Mouse (Mus musculus): Measurements from ENCODE around the gene Sat2.

The Sat2 gene

DNA sequence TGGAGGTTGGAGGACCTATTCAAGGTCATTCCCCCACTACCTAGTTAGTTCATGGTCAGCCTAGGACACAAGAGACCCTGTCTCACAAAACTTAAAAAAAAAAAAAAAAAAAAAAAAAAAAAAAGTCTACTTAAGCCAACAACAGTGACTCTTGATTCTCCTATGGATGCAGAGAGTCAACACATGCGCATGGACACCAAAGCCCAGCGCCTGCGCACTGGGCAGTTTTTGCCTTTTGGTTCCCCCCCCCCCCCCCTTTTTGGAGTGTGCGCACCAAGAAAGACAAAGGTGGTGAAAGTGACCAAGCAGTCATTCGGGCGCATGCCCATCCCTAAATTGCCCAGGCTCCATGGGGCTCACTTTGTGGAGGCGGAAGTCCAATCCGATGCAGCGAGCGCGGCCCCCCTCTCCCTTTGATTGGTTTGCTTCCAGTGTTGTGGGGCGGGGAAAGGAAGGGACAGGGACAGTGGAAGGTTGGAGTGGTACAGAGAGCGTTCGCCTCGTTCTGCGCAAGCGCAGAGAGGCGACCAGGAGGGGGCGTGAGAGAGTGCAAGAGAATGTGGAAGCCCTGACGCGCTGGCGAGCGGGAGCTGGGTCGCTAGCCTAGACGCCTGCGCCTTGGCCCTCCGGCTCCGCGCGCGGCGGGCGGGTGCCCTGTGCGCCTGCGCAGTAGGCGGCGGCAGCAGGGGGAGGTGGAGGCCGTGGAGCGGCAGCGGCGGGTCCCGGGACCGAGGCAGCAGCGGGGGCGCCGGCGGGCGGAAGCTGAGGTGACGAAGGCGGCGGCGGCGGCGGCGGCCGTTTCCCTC is 10.7 kb downstream of the Sat2 start, which contains the start of gene Fxr2:
Gene Fxr2 (plus strand): TSS at position 707 of the 806 bp plus-strand sequence.
- DNase-seq (ENCODE audit: low read depth, low spot score), result peak; percentile 100

GRCm38 (mm10) chr11:69633128-69633866 is 11.5 kb downstream of the Sat2 start:
- DNase-seq (ENCODE audit: low read depth, low spot score), result peak; percentile 79

- no peak for DNase-seq (ENCODE audit: low read depth, low spot score)
Measured at GRCm38 (mm10) chr11:69635471-69635870, 13.6 kb downstream of the Sat2 start.

GRCm38 (mm10) chr11:69645860-69646259 is 24.0 kb downstream of the Sat2 start:
- no peak for DNase-seq (ENCODE audit: low read depth, low spot score)

- no peak for DNase-seq (ENCODE audit: low read depth, low spot score)
Measured at GRCm38 (mm10) chr11:69653399-69653798, 31.6 kb downstream of the Sat2 start.

GRCm38 (mm10) chr11:69654760-69655159 is 32.9 kb downstream of the Sat2 start:
- DNase-seq (ENCODE audit: low read depth, low spot score), result peak; percentile 88

DNA sequence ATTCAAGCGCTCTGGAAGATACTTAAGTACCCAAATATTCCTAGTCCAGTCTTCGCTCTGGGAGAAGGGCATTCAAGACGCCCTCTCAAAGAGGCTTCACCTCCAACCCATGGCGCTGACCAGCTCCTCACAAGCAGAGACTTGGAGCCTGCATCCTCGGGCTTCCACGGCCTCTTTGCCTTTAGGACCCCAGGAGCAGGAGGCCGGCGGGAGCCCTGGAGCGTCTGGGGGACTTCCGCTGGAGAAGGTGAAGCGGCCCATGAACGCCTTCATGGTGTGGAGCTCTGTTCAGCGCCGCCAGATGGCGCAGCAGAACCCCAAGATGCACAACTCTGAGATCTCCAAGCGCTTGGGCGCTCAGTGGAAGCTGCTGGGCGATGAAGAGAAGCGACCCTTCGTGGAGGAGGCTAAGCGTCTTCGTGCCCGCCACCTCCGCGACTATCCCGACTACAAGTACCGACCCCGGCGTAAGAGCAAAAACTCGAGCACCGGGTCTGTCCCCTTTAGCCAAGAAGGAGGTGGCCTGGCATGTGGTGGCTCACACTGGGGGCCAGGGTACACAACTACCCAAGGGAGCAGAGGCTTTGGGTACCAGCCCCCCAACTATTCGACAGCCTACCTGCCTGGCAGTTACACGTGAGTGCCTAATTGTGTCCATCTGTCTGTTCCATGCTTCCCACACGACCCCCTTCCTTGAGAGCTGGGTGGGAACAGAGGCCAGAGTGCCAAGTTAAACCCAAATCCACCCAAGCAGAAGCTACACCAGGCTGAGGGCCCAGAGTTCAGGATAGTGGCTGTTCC is 33.6 kb downstream of the Sat2 start, which contains the start of gene Sox15:
Gene Sox15 (plus strand): TSS at position 51 of the 801 bp plus-strand sequence.
- peak; percentile 93 for DNase-seq (ENCODE audit: low read depth, low spot score)

DNA sequence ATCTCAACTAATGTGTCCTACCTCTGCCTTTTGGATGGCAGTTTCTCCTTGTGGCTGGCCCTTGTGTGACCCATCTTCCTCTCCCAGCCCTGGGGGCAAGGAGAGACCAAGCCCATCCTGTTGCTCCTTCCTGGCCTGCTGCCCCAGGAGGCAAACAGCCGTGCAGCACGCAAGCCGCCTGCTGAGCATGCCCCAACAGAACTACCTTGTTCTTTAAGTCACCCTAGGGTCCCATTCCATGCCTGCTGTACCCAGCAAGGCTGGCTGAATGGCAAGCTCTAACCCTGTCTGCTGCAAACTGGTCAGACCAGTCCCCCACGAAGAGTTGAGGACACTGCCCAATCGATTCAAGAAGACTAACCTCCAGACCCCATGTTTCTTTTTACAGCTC is 34.2 kb downstream of the Sat2 start:
- no peak for DNase-seq (ENCODE audit: low read depth, low spot score)

DNA sequence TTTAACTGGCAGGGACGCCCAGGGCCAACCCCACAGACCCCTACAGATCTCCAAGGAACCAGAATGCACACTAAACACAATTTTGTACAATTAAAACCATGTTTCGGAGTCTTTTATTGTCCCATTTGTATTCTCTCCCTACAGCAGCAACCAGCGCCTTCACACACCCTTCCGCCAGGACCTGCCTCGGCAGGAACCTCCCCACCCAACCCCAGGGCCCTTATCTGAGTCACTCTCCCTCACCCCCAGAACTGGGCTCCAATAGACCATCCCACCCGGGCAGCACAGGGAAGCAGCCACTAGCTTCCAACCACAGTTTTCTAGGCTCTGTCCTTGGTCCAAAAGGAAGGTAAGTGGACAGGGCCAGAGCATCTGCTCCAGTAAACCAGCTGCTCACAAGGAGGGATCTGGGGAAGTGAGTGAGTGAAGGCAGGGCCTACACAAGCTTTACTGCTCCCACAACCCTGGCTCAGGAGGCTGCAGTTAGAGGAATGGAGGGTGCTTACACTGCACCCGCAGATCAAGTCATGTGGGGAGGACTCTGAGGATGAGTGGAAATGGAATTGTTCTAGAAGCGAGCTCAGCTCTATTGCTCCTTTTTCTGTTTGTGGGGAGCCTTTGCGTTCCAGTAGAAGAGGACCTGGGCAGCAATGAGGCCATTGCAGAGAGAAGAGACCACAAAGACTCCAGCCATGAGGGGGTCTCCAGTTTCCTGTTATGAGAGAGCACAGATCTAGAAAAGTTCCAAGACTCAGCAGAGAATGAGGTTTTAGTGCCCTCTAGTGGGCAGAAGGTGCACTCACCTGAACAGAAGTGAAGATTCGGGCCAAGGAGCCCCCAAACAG is 35.0 kb downstream of the Sat2 start:
- DNase-seq (ENCODE audit: low read depth, low spot score), result peak; percentile 80

- no peak for DNase-seq (ENCODE audit: low read depth, low spot score)
Measured at GRCm38 (mm10) chr11:69657462-69657881, 35.6 kb downstream of the Sat2 start.

DNA sequence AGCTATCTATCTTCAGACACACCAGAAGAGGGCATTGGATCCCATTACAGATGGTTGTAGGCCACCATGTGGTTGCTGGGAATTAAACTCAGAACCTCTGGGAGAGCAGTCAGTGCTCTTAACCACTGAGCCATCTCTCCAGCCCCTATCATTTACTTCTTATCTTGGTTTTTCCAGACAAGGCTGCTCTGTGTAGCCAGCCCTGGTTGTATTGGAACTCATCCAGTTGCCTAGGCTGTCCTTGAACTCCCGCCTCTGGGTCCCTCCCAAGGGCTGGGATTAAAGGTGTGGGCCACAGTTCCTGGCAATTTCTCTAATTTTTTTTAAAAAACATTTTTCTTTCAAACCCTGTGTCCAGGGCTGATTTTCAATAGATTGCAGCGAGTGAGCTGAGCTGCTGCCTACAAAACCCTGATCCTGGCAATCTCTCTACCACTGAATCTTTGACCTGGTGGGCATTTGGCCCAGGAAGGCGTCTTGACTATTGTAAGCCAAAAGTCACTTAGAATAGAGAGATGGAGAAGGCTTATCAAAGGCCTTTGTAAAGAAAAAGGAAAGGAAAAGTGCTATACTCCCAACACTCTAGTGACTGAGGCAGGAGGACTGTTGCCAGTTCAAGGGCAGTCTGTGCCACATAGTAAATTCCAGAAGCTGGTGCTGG is 39.5 kb downstream of the Sat2 start:
- DNase-seq (ENCODE audit: low read depth, low spot score), result no peak

GRCm38 (mm10) chr11:69662213-69662966 is 40.6 kb downstream of the Sat2 start, which contains the start of gene Mpdu1:
Gene Mpdu1 (minus strand): TSS chr11:69662642.
- peak; percentile 98 for DNase-seq (ENCODE audit: low read depth, low spot score)

GRCm38 (mm10) chr11:69662967-69663671 is 41.3 kb downstream of the Sat2 start:
- no peak for DNase-seq (ENCODE audit: low read depth, low spot score)

DNA sequence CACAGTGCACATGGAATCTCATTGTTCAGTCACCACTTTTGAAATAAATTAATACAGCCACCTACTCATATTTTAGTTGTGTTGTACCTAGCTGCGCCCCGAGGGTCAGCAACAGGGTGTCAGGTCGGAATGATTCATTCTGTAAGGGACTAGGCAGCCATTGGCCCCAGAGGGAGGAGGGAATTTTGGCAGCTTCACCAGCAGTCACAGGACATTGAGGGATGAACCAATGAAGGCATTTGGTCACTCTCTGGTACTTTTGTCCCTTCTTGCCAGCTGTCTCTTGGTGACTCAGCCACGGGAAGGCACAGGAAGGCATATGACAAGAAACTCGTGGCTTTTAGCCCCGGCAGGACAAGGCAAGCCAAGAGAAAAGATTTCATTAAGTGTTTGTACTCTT is 42.0 kb downstream of the Sat2 start:
- no peak for DNase-seq (ENCODE audit: low read depth, low spot score)

GRCm38 (mm10) chr11:69664841-69665240 is 43.0 kb downstream of the Sat2 start:
- no peak for DNase-seq (ENCODE audit: low read depth, low spot score)

DNA sequence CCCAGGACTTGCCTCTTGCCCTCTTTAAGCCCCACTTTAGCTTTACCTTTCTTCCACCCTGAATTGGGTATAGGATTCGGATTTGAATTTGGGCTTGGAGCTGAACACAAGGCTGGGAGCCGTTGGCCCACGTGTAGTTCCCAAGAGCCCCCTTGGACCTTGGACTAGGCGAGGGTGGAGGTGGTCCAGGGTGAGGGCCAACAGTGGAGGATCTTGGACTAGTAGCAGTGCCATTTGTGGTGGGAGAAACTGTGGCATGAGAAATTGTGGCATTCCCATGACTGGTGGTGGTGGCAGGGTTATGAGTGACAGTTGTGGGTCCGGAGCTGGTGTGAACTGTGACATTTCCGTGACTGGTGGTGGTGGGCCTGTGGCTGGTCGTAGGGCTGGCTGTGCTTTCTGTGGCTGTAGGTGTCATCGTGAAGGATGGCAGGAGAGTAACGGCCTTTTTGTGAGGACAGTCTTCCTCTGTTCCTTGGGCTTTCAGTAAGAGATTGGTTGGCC is 43.7 kb downstream of the Sat2 start:
- DNase-seq (ENCODE audit: low read depth, low spot score), result no peak

DNA sequence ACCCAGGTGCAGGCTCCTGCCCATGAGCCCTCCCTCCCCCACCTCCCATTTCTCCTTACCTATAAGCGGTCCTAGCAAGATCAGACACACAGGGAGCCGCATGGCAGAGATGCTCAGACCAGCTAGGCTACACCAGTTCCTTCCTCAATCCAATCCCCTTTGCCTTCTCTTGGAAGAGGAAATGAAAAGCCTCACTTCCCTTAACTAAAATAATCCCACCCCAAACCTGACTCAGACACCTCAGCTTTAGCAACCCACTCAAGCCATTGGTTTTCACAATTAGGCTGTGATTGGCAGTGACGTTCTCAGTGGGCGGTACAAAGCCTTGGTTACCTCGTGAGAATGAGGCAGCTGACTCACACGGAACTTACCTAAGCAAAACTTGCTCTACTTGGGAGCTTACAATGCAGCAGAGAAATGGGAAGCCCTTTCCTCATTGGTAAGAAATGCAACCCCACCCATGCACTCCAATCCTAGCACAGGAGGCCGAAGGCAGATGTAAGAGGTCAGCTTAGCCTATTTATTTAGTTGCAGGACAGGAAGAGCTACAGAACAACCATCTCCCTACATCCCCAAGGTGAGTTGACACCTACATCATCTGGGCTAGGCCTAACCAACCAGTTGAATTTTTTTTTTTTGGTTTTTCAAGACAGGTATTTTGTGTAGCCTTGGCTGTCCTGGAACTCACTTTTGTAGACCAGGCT is 44.3 kb downstream of the Sat2 start, which contains the start of gene Cd68:
Gene Cd68 (minus strand): TSS at position 193 of the 704 bp plus-strand sequence.
- DNase-seq (ENCODE audit: low read depth, low spot score), result peak; percentile 95

GRCm38 (mm10) chr11:69666665-69667005 is 44.8 kb downstream of the Sat2 start:
- DNase-seq (ENCODE audit: low read depth, low spot score), result no peak
